Comparison of ENCODE assay signal across 8 mouse cellular contexts in the genomic region with DNA sequence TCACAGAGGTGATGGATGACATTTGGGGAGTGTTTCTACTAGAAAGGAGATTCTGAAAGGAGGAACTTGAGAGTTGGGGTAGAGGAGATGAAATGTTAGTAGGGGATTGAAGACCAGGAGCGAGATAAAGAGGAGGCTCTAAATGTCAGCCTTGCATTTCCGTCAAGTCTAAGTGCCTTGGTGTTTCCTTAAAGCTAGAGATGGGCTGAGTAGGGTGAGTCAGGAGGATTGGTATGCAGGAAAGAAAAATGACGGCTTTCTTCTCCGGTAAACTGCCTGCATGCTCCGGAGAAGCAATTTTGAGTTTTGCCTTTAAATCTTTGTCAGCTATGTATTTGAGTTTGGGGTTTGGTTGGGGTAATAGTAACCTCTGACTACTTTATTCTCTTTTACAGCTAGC. TPM values are rescaled to one million over a fixed set of nuclear protein-coding genes. Genes with fewer than 3 reads are reported as not detected.
DNase-seq lines count a peak whose midpoint lies in the region; ATAC-seq and TF ChIP-seq lines count a peak whose summit lies in the region.

No protein-coding gene starts in this region.

- H3K4me2 ChIP-seq in embryonic facial prominence, embryonic 12.5 days (replicated peaks): peak overlapping the region; percentile 64
- peak overlapping the region; percentile 69 for H3K4me2 ChIP-seq in intestine, embryonic 16.5 days (ENCODE audit: low read depth, low read length)
- peak overlapping the region; percentile 60 for H3K4me2 ChIP-seq in neural tube, embryonic 12.5 days (replicated peaks)

- no peaks in the 10 kb centered on the region for H3K27me3 ChIP-seq in liver, adult 2 months (ENCODE audit: control insufficient read depth, insufficient read depth, low read length)
- no peaks in the 10 kb centered on the region for H3K27me3 ChIP-seq in embryonic facial prominence, embryonic 12.5 days
- no peaks in the 10 kb centered on the region for H3K27me3 ChIP-seq in intestine, embryonic 16.5 days (replicated peaks; ENCODE audit: control insufficient read depth, insufficient read depth, low read length)
- H3K27me3 ChIP-seq in neural tube, embryonic 12.5 days (replicated peaks): no peaks in the 10 kb centered on the region

- no peak overlapping the region for H3K27ac ChIP-seq in liver, adult 2 months (replicated peaks; ENCODE audit: insufficient read depth, low read depth, low read length)
- H3K27ac ChIP-seq in embryonic facial prominence, embryonic 12.5 days: no peak overlapping the region
- peak overlapping the region; percentile 88 for H3K27ac ChIP-seq in intestine, embryonic 16.5 days (ENCODE audit: low read length)
- no peak overlapping the region for H3K27ac ChIP-seq in neural tube, embryonic 12.5 days

- no peaks in the 10 kb centered on the region for H3K9me3 ChIP-seq in embryonic facial prominence, embryonic 12.5 days
- H3K9me3 ChIP-seq in intestine, embryonic 16.5 days (ENCODE audit: control insufficient read depth, low read length): no peaks in the 10 kb centered on the region
- H3K9me3 ChIP-seq in neural tube, embryonic 12.5 days: no peaks in the 10 kb centered on the region

- TF ChIP-seq POLR2A in liver, adult 2 months (IDR thresholded peaks at IDR 0.05; ENCODE audit: extremely low read depth, insufficient read depth, low read length): no peak

- H3K36me3 ChIP-seq in liver, adult 2 months (ENCODE audit: control insufficient read depth, insufficient read depth, low read length): no peaks in the 10 kb centered on the region
- no peaks in the 10 kb centered on the region for H3K36me3 ChIP-seq in embryonic facial prominence, embryonic 12.5 days
- no peaks in the 10 kb centered on the region for H3K36me3 ChIP-seq in intestine, embryonic 16.5 days (ENCODE audit: control insufficient read depth, insufficient read depth, low read length)
- H3K36me3 ChIP-seq in neural tube, embryonic 12.5 days: no peaks in the 10 kb centered on the region

- H3K4me1 ChIP-seq in liver, adult 2 months (ENCODE audit: control insufficient read depth, insufficient read depth, low read length): peaks cover 25% of the 10 kb centered on the region
- peaks cover 22% of the 10 kb centered on the region for H3K4me1 ChIP-seq in embryonic facial prominence, embryonic 12.5 days
- H3K4me1 ChIP-seq in intestine, embryonic 16.5 days (ENCODE audit: control insufficient read depth, insufficient read depth, low read length): peaks cover 25% of the 10 kb centered on the region
- peaks cover 11% of the 10 kb centered on the region for H3K4me1 ChIP-seq in neural tube, embryonic 12.5 days

- H3K9ac ChIP-seq in liver, adult 2 months (ENCODE audit: low read depth, low read length): no peak overlapping the region
- H3K9ac ChIP-seq in embryonic facial prominence, embryonic 12.5 days: peak overlapping the region; percentile 91
- H3K9ac ChIP-seq in intestine, embryonic 16.5 days (ENCODE audit: low read depth, low read length): peak overlapping the region; percentile 98
- H3K9ac ChIP-seq in neural tube, embryonic 12.5 days: peak overlapping the region; percentile 87

- TF ChIP-seq CTCF in liver, adult 2 months (IDR thresholded peaks at IDR 0.05; ENCODE audit: low read depth, low read length): no peak

- no peak for ATAC-seq in embryonic facial prominence, embryonic 12.5 days (ENCODE audit: insufficient number of reproducible peaks, insufficient read depth, low FRiP score, low TSS enrichment)
- no peak for ATAC-seq in intestine, embryonic 16.5 days
- no peak for ATAC-seq in neural tube, embryonic 12.5 days (ENCODE audit: low FRiP score, low read depth)
- ATAC-seq in granulocyte monocyte progenitor cell, adult 5-6 weeks (replicated peaks; ENCODE audit: poor library complexity, severe bottlenecking): no peak

- peak overlapping the region; percentile 82; the same call in 1 of the 2 replicates for H3K4me3 ChIP-seq in liver, adult 2 months (ENCODE audit: insufficient read depth, low read depth, low read length)
- H3K4me3 ChIP-seq in embryonic facial prominence, embryonic 12.5 days: peak overlapping the region; percentile 90
- H3K4me3 ChIP-seq in intestine, embryonic 16.5 days (ENCODE audit: low read length): peak overlapping the region; percentile 99
- peak overlapping the region; percentile 84 for H3K4me3 ChIP-seq in neural tube, embryonic 12.5 days

- peaks cover 31% of the 10 kb centered on the region for H3K79me2 ChIP-seq in liver, adult 2 months (ENCODE audit: control insufficient read depth, insufficient read depth, low read length)

- 55% methylated on average over 5 of the region's 5 CpGs for WGBS in liver, adult 2 months
- whole genome bisulfite sequencing in embryonic facial prominence, embryonic 12.5 days: 75% methylated on average over 5 of the region's 5 CpGs
- WGBS in intestine, embryonic 16.5 days: 36% methylated on average over 5 of the region's 5 CpGs
- WGBS in neural tube, embryonic 12.5 days: 46% methylated on average over 5 of the region's 5 CpGs

- no peak for DNase-seq in liver, adult 2 months (ENCODE audit: extremely low read depth, low read depth, low spot score)
- DNase-seq in liver: no peak
- no peak for DNase-seq in kidney, postnatal 10 days
- no peak for DNase-seq in spleen, postnatal 14 days (ENCODE audit: low spot score in 2 of 2)

RNA-seq across cellular contexts. Expression of a gene that starts 1.6 kb away (rescaled TPM):
- total RNA-seq in liver, adult 2 months (2014; rRNA removed): 13.6 and 13.7 TPM in 2 replicates
- polyA plus RNA-seq in liver, adult 2 months (2012; rRNA removed): 9.7 and 11.6 TPM in 2 replicates
- polyA plus RNA-seq in embryonic facial prominence, embryonic 12.5 days (2016; fragmentation: Nextera tagmentation; extraction: Ambion mirVana): 15.5 and 18.5 TPM in 2 replicates
- 12.9 and 13.1 TPM in 2 replicates for polyA plus RNA-seq in intestine, embryonic 16.5 days (2015; fragmentation: Nextera tagmentation; extraction: Ambion mirVana)
- polyA plus RNA-seq in neural tube, embryonic 12.5 days (2016; fragmentation: Nextera tagmentation; extraction: Ambion mirVana): 17.0 and 17.2 TPM in 2 replicates
- total RNA-seq in granulocyte monocyte progenitor cell, adult 5-6 weeks (2014; fragmentation: Nextera tagmentation): 26.1 and 31.0 TPM in 2 replicates
- 25.9 and 29.8 TPM in 2 replicates for total RNA-seq in granulocyte monocyte progenitor cell, adult 5-6 weeks (2017)

RNA-seq across cellular contexts. Expression of a gene that starts 30.2 kb away (rescaled TPM):
- total RNA-seq in liver, adult 2 months (2014; rRNA removed): not detected in 2 replicates
- not detected in 2 replicates for polyA plus RNA-seq in liver, adult 2 months (2012; rRNA removed)
- 0.14 TPM in 1 of 2 replicates, not detected in the other for polyA plus RNA-seq in embryonic facial prominence, embryonic 12.5 days (2016; fragmentation: Nextera tagmentation; extraction: Ambion mirVana)
- polyA plus RNA-seq in intestine, embryonic 16.5 days (2015; fragmentation: Nextera tagmentation; extraction: Ambion mirVana): 0.36 and 0.77 TPM in 2 replicates
- not detected in 2 replicates for polyA plus RNA-seq in neural tube, embryonic 12.5 days (2016; fragmentation: Nextera tagmentation; extraction: Ambion mirVana)
- not detected in 2 replicates for total RNA-seq in granulocyte monocyte progenitor cell, adult 5-6 weeks (2014; fragmentation: Nextera tagmentation)
- total RNA-seq in granulocyte monocyte progenitor cell, adult 5-6 weeks (2017): not detected in 2 replicates

RNA-seq across cellular contexts. Expression of a gene that starts 37.0 kb away (rescaled TPM):
- total RNA-seq in liver, adult 2 months (2014; rRNA removed): 14.9 and 16.5 TPM in 2 replicates
- 3.7 and 4.8 TPM in 2 replicates for polyA plus RNA-seq in liver, adult 2 months (2012; rRNA removed)
- 25.7 and 27.1 TPM in 2 replicates for polyA plus RNA-seq in embryonic facial prominence, embryonic 12.5 days (2016; fragmentation: Nextera tagmentation; extraction: Ambion mirVana)
- 15.9 and 16.0 TPM in 2 replicates for polyA plus RNA-seq in intestine, embryonic 16.5 days (2015; fragmentation: Nextera tagmentation; extraction: Ambion mirVana)
- polyA plus RNA-seq in neural tube, embryonic 12.5 days (2016; fragmentation: Nextera tagmentation; extraction: Ambion mirVana): 31.7 and 35.6 TPM in 2 replicates
- total RNA-seq in granulocyte monocyte progenitor cell, adult 5-6 weeks (2014; fragmentation: Nextera tagmentation): 16.8 and 19.0 TPM in 2 replicates
- 15.1 and 16.6 TPM in 2 replicates for total RNA-seq in granulocyte monocyte progenitor cell, adult 5-6 weeks (2017)
